Mouse (Mus musculus): Measurements from ENCODE around the gene Gatc. TPM values are rescaled to one million over a fixed set of nuclear protein-coding genes. Genes with fewer than 3 reads are reported as not detected.
A peak's percentile ranks its signal among the peaks of the same experiment; 100 is the strongest.

The Gatc gene
- total RNA-seq, 1 experiment: 3.1 TPM

DNA sequence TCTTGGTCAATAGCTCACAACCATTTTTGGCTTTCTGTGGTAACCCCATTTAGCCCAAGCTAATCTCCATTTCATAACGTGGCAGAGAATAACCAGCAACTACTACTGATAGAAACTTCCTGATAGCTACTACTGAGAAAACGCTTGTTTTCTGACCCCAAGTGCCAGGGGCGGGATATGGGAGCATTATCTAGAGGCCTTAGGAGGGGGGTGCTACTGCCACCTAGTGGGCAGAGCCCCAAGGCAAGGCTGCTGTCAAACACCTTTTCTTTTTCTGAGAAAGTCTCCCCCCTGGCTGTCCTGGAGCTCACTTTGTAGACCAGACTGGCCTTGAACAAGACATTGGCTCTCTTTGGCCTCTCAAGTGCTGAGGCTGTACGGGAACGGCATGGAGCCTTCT, 6.6 kb upstream of the Gatc start:
- Histone ChIP-seq H3K9ac (ENCODE audit: insufficient read depth, low read depth, low read length, poor library complexity, severe bottlenecking) (no peak overlapping the region), H3K27ac (ENCODE audit: insufficient read depth, low read depth, low read length, poor library complexity, severe bottlenecking) (no peak overlapping the region), H3K9me3 (ENCODE audit: control insufficient read depth, insufficient read depth, low read depth, low read length) (no peaks in the 10 kb centered on the region), H3K4me1 (ENCODE audit: control insufficient read depth in 2 of 2, insufficient read depth in 2 of 2, low read length in 2 of 2, poor library complexity in 1 of 2) (0 out of 4 replicates have a peak, but pooled peaks cover 0 to 2% of the 10 kb centered on the region in 2 experiments), H3K4me3 (ENCODE audit: insufficient read depth in 1 of 2, low read depth in 1 of 2, low read length in 2 of 2, poor library complexity in 1 of 2, severe bottlenecking in 1 of 2) (peak overlapping the region; percentile 86 to 97; a peak in 3 of 4 replicates), H3K36me3 (ENCODE audit: control insufficient read depth, insufficient read depth, low read length, poor library complexity, severe bottlenecking) (peaks cover 33% of the 10 kb centered on the region)
- DNase-seq (ENCODE audit: low read depth, low spot score): peak; percentile 79
- no peak for TF ChIP-seq CHD2 (IDR thresholded peaks at IDR 0.05; ENCODE audit: low read depth, low read length)
- TF ChIP-seq ZC3H11A (IDR thresholded peaks at IDR 0.05; ENCODE audit: borderline replicate concordance, low read depth, low read length): 0 out of 2 replicates have a peak, but pooled peaks have one; percentile 38
- in situ Hi-C loops (cut with MboI; ENCODE audit: low sequenced_read_pairs in 2 of 2, unreplicated experiment in 2 of 2): no loop called here

DNA sequence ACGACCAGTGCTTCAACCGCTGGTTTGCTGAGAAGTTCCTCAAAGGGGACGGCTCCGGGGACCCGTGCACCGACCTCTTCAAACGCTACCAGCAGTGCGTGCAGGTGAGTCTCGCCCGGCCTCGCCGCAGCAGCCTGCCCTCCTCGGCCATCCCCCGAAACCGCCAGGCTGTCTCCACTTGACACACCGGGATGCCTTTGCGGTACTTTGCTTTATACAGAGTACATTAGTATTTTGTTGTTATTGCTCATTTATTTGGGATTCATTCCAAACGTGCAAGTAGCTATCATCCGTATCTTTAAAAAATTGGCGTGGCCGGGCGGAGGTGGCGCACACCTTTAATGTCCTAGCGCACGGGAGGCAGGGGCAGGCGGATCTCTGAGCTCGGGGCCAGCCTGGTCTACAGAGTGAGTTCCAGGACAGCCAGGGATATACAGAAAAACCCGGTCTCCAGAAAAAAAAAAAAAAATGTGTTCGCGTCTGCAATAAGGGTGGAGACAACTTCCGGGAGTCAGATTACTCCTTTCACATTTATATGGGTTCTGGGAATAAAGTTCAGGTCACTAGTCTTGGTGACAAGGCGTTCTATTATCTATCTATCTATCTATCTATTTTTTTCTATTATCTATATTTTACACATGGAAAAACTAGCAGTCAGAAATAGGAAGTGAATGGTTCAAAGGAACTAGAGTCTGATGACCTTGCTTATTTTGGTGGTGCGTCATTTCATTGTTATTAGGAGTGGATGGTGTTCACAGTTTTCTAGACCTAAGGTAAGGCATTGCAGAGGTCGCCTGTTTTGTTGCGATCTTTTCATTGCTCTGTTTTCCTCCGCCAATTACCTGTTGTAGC, 562 bp upstream of the Gatc start:
- Histone ChIP-seq H3K9ac (ENCODE audit: insufficient read depth, low read depth, low read length, poor library complexity, severe bottlenecking) (peak overlapping the region; percentile 78), H3K36me3 (ENCODE audit: control insufficient read depth, insufficient read depth, low read length, poor library complexity, severe bottlenecking) (peaks cover 30% of the 10 kb centered on the region), H3K27ac (ENCODE audit: insufficient read depth, low read depth, low read length, poor library complexity, severe bottlenecking) (no peak overlapping the region), H3K9me3 (ENCODE audit: control insufficient read depth, insufficient read depth, low read depth, low read length) (no peaks in the 10 kb centered on the region), H3K4me1 (ENCODE audit: control insufficient read depth in 2 of 2, insufficient read depth in 2 of 2, low read length in 2 of 2, poor library complexity in 1 of 2) (peaks cover 2% of the 10 kb centered on the region in 2 experiments; a peak in 2 of 4 replicates), H3K4me3 (ENCODE audit: insufficient read depth in 1 of 2, low read depth in 1 of 2, low read length in 2 of 2, poor library complexity in 1 of 2, severe bottlenecking in 1 of 2) (peak overlapping the region; percentile 76 to 95)
- in situ Hi-C loops (cut with MboI; ENCODE audit: low sequenced_read_pairs in 2 of 2, unreplicated experiment in 2 of 2): no loop called here
- TF ChIP-seq HCFC1 (IDR thresholded peaks at IDR 0.05; ENCODE audit: borderline replicate concordance, insufficient read depth, low read length) (no peak; the same call in 1 of the 2 replicates), ZNF384 (IDR thresholded peaks at IDR 0.05; ENCODE audit: low read depth, low read length) (peak; percentile 40; the same call in 1 of the 2 replicates), CHD2 (IDR thresholded peaks at IDR 0.05; ENCODE audit: low read depth, low read length) (no peak), MAFK (IDR thresholded peaks at IDR 0.05; ENCODE audit: insufficient read depth, low read depth, low read length) (0 out of 2 replicates have a peak, but pooled peaks have one; percentile 1)
- DNase-seq (ENCODE audit: low read depth, low spot score): no peak

DNA sequence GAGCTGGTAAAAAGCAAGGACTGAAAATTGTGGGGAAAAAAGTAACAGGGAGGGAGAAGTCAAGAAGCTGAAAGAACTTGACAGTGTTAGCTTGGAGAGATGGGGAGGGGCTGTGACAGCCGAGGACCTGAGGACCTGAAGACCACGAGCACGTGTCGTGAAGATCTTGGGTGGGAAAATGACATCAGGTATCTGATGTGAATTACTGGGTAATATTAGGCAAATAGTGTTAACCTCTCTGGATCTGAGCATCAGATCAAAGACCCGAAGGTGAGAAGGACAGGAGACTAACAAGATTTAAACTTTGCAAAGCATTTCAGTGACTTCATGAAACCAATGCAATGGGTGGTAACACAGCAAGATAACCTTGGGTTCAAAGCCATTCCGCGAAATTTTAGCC, 971 bp downstream of the Gatc start:
- Histone ChIP-seq H3K27ac (ENCODE audit: insufficient read depth, low read depth, low read length, poor library complexity, severe bottlenecking) (no peak overlapping the region), H3K4me1 (ENCODE audit: control insufficient read depth in 2 of 2, insufficient read depth in 2 of 2, low read length in 2 of 2, poor library complexity in 1 of 2) (peaks cover 2% of the 10 kb centered on the region in 2 experiments; a peak in 2 of 4 replicates), H3K4me3 (ENCODE audit: insufficient read depth in 1 of 2, low read depth in 1 of 2, low read length in 2 of 2, poor library complexity in 1 of 2, severe bottlenecking in 1 of 2) (peak overlapping the region in 1 of 2 experiments; percentile 95; a peak in 1 of 4 replicates), H3K36me3 (ENCODE audit: control insufficient read depth, insufficient read depth, low read length, poor library complexity, severe bottlenecking) (peaks cover 25% of the 10 kb centered on the region), H3K9ac (ENCODE audit: insufficient read depth, low read depth, low read length, poor library complexity, severe bottlenecking) (no peak overlapping the region), H3K9me3 (ENCODE audit: control insufficient read depth, insufficient read depth, low read depth, low read length) (no peaks in the 10 kb centered on the region)
- DNase-seq (ENCODE audit: low read depth, low spot score): no peak
- TF ChIP-seq ZNF384 (IDR thresholded peaks at IDR 0.05; ENCODE audit: low read depth, low read length) (no peak), CHD2 (IDR thresholded peaks at IDR 0.05; ENCODE audit: low read depth, low read length) (no peak), MAFK (IDR thresholded peaks at IDR 0.05; ENCODE audit: insufficient read depth, low read depth, low read length) (no peak), ZC3H11A (IDR thresholded peaks at IDR 0.05; ENCODE audit: borderline replicate concordance, low read depth, low read length) (no peak)
- in situ Hi-C loops (cut with MboI; ENCODE audit: low sequenced_read_pairs in 2 of 2, unreplicated experiment in 2 of 2): no loop called here

DNA sequence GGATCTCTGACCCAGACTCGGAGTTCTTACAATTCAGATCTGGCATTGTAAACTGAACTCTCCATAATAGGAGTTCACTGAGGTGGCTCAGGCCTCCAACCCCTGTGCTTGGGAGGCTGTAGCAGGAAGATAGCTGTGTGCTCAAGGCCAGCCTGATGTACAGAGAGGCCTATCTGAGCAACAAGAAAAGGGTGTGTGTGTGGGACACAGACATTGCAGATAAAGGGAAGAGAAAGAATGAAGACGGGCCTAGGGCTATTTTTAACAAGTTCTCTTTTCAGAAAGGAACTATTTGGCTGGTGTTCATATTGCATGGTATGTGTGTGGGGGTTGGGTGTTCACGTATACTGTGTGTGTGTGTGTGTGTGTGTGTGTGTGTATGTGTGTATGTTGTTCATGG, 7.4 kb downstream of the Gatc start:
- Histone ChIP-seq H3K4me3 (ENCODE audit: insufficient read depth in 1 of 2, low read depth in 1 of 2, low read length in 2 of 2, poor library complexity in 1 of 2, severe bottlenecking in 1 of 2) (no peak overlapping the region), H3K4me1 (ENCODE audit: control insufficient read depth in 2 of 2, insufficient read depth in 2 of 2, low read length in 2 of 2, poor library complexity in 1 of 2) (peaks cover 0 to under 1% of the 10 kb centered on the region in 2 experiments; a peak in 3 of 4 replicates)
- TF ChIP-seq HCFC1 (IDR thresholded peaks at IDR 0.05; ENCODE audit: borderline replicate concordance, insufficient read depth, low read length) (no peak), CHD2 (IDR thresholded peaks at IDR 0.05; ENCODE audit: low read depth, low read length) (no peak), MAFK (IDR thresholded peaks at IDR 0.05; ENCODE audit: insufficient read depth, low read depth, low read length) (no peak)

More for the DNA sequence above, 7.4 kb downstream of the Gatc start:
- Histone ChIP-seq H3K9me3 (ENCODE audit: control insufficient read depth, insufficient read depth, low read depth, low read length) (no peaks in the 10 kb centered on the region), H3K27ac (ENCODE audit: insufficient read depth, low read depth, low read length, poor library complexity, severe bottlenecking) (no peak overlapping the region), H3K36me3 (ENCODE audit: control insufficient read depth, insufficient read depth, low read length, poor library complexity, severe bottlenecking) (peaks cover 31% of the 10 kb centered on the region), H3K9ac (ENCODE audit: insufficient read depth, low read depth, low read length, poor library complexity, severe bottlenecking) (no peak overlapping the region)
- DNase-seq (ENCODE audit: low read depth, low spot score): no peak
- in situ Hi-C loops (cut with MboI; ENCODE audit: low sequenced_read_pairs in 2 of 2, unreplicated experiment in 2 of 2): no loop called here

All from ES-E14 (cell line).